Mouse (Mus musculus): ENCODE measurements around the gene Zfp229.
"Not testable (repeated sequence)": the region's sequence is repeated elsewhere in the genome, so short reads cannot be mapped to it uniquely, and the experiment has no call there.

The Zfp229 gene

DNA sequence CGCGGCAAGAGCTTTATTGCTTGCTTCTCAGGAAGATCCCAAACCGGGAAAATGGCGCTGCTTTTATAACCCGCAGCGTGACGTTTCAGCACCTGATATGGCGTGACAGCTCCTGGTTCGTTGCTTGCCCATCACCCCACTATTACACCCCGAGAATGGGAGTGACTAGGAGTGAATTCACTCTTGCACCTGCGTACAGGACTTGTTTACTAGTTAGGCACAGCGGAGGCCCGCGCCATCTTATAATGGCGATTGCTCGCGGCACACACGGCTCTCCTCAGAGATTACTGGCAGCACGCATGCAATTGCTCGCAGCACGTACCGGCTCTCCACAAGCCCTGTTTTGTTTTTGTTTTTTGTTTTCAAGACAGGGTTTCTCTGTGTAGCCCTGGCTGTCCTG is at the start of gene Zfp229:
Zfp229 (plus strand) TSS at position 301 of the 400 bp plus-strand sequence.
- DNase-seq (ENCODE audit: extremely low spot score, low read depth, low spot score), result not testable (repeated sequence)

DNA sequence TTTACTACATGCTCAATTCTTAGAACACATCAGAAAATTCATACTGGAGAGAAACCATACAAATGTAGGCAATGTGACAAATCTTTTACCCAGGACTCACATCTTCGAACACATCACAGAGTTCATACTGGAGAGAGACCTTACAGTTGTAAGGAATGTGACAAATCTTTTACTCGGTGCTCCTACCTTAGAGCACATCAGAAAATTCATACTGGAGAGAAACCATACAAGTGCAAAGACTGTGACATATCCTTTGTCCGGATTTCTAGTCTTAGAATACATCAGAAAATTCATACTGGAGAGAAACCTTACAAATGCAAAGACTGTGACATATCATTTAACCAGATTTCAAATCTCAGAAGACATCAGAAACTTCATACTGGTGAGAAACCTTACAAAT is 39.0 kb upstream of the Zfp229 start, which contains the start of gene Gm10226:
Gm10226 (plus strand) TSS at position 301 of the 400 bp plus-strand sequence.
- DNase-seq (ENCODE audit: extremely low spot score, low read depth, low spot score), result no peak

DNA sequence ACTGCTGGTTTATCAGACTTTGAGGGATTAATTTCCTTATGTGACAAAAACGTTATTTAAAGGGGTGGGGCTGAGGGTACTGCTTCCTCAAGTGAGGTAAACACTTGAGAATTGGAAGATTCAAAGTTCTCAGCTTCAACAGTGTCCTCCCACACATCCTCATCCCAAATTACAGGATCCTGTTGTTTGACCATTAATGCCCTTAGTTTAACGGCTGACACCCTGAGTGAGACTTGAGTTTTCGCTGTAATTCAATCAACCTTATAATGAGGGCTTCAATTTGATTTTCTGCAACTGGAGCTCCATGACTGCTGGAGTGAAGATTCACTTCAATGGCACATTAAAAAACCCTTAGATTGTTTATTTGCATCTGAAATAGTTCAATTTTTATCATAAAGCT is 37.3 kb upstream of the Zfp229 start:
- DNase-seq (ENCODE audit: extremely low spot score, low read depth, low spot score), result no peak

DNA sequence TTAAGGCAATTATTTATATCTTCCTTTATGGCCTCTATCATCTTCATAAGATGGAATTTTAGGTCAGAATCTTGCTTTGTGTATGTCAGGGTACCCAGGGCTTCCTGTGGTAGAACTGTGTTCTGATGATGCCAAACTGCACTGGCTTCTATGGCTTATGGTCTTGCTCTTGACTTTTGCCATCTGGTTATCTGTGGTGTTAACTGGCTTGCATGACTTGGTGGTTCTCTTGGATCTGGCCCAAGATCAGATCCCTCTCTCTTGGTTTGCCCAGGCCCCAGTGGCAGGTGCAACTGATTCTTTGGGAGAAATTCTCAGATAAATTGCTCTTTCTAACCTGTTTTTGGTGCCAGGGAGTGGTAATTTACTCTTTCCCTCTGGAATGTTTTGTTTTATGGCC is 34.5 kb upstream of the Zfp229 start:
- no peak for DNase-seq (ENCODE audit: extremely low spot score, low read depth, low spot score)

DNA sequence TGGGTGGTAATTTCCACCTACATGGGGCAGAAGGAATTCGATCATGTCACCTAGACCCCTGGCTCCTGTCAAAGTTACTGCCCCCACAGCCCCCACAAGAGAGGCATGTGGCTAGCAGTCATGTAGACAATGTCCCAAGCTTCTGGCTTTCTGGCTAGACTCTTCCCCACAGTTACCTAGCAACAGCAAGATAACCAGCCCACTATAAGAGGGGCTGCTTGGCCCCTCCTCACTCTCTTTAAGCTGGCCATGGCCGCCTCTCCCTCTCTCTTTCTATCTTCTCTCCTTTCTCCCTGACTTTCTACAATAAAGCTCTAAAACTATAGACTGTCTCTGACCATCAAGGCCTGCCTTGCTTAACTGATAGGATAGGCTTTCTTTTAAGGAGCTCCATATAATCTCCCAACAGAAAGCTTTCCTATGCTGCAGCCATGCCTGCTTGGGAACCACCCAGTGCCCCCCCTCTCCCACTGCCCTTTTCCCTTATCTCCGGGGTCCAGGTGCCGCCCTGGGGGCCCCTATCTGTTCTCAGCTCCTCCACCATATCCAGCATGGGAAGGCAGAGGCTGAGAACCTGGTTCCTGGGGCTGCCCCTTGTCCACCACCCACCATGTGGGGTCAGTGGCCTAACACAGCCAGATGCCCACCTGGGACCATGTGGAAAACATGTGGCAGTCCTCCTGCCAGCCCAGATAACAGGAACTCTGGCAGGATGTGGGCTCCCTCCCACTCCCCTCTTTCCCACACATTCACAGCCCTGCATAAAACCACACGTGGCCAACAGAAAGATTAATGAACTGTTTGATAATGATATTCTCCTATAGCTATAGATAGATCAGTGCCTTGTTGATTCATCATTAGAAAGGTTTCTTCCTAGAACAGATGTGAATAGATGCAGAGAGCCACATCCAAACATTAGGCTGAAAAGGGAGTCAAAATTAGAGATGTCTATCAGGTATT is 28.0 kb upstream of the Zfp229 start:
- no peak for DNase-seq (ENCODE audit: extremely low spot score, low read depth, low spot score)

DNA sequence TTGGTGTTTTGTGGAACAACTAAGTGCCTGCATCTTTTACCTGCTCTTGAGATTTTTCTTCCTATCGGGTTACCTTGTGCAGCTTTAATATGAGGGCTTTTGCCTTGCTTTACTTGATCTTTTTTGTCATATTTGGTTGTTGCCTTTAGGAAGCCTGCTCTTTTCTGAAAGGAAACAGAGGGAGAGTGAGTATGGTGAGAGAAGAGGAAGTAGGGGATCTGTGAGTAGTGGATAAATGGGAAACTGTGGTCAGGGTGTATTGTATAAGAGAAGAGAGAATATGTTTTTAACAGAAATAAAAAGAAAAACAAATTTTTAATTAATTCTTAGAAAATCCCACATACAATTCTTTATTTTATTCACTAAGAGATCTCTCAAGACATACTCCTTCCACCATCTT is 27.2 kb upstream of the Zfp229 start:
- no peak for DNase-seq (ENCODE audit: extremely low spot score, low read depth, low spot score)

DNA sequence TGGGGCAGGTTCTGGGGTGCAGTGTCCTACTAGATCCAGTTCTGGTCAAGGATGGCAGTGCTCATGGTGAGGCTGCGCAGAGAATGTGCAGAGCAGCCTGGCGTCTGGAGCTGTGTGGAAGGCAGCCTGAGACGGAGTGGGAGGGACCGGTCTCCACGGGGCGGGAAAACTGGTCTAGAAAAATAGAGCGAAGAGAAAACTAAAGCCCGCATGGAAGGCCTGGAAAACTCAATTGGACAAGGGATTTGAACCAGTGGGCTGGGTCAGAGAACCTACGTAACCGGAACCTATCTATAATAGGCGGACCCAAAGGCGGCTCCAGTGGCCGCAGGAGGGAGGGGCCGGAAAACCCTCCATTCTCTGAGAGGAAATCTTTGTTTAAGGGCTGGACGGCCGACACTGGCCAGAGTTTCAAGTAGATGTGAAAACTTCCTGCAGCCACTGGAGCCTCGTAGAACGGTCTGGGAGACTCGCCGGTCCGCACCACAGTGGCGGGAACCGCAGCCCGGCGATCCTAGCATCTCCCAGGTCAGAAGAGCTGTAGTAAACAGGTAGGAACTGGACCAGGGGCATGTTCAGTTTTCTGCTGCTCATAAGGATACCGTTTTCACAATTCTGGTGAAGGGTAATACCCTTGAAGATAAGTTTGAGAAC is 23.1 kb upstream of the Zfp229 start, which contains the start of gene Zfp760:
Zfp760 (plus strand) TSS at position 399 of the 654 bp plus-strand sequence.
- DNase-seq (ENCODE audit: extremely low spot score, low read depth, low spot score), result peak; percentile 77

DNA sequence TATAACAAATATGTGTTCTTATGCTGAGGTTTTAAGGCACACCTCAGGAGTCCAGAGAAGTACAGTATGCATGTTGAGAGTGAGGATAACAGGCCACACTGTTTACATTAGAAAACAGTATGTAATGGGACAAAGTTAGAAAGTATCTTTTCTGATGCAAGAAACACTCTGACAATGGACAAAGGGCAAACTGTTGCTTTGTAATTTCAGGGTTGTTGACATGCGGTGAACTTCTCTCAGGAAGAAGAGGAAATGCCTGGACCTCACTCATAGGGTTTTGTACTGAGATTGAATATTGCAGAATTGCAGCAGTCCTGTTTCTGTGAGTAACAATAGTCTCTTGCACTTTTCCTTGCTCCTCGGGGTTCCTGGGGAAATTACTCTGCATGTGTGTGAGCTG is 22.2 kb upstream of the Zfp229 start:
- peak; percentile 10 for DNase-seq (ENCODE audit: extremely low spot score, low read depth, low spot score)

DNA sequence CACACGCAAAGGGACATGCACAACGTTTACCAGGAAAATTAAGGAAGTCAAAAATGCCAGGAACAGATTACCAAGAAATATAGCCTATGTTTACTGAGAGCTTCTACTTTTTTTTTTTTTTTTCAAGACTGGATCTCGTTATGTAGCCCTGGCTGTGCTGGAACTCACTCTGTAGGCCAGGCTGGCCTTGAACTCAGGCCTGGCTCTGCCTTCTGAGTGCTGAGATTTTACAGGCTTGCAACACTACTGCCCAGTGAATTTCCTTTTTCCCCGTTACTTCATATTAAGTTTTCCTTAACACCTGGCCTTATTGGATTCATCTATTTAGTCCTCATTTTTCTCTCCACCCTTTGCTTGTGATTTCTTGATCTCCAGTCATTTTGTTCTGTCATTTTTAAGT is 2.5 kb downstream of the Zfp229 start:
- no peak for DNase-seq (ENCODE audit: extremely low spot score, low read depth, low spot score)

DNA sequence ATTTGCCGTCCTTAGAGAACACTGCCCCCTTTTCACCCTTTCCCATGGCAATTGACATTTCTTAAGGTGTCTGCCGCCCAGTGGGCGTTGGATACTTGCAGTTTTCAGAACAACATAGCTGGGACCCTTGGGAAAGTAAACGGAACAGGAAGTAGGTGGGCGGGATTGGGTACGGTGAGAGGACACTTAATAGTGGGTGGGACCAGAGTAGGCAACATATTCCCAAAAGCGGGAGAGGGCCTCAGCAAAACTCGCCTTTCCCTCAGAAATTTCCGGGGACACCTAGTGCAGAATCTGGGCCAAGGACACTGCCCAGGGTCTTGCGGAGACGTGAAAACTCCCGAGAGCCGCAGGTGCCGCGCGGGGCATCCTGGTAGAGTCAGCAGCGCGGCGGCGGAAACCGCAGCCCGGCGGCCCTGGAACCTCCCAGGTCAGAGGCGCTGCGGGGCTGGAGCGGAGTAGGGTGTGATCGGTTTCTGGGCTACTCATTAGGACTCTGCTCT is 3.0 kb downstream of the Zfp229 start:
- DNase-seq (ENCODE audit: extremely low spot score, low read depth, low spot score), result peak; percentile 66

DNA sequence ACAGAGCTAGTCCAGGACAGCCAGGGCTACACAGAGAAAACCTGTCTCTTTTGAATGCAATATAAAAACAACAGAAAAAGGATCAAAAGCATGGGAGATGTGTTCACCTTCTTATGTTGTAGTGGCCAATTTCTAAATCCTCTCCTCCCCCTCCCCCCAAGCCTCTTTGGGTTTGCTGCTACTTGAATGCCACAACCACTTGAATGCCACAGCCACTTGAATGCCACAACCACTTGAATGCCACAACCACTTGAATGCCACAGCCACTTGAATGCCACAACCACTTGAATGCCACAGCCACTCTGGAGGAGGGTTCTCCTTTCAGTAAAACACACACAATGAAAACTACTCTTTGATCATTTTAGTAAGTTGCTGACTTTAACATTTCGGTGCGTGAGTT is 22.2 kb downstream of the Zfp229 start:
- no peak for DNase-seq (ENCODE audit: extremely low spot score, low read depth, low spot score)

DNA sequence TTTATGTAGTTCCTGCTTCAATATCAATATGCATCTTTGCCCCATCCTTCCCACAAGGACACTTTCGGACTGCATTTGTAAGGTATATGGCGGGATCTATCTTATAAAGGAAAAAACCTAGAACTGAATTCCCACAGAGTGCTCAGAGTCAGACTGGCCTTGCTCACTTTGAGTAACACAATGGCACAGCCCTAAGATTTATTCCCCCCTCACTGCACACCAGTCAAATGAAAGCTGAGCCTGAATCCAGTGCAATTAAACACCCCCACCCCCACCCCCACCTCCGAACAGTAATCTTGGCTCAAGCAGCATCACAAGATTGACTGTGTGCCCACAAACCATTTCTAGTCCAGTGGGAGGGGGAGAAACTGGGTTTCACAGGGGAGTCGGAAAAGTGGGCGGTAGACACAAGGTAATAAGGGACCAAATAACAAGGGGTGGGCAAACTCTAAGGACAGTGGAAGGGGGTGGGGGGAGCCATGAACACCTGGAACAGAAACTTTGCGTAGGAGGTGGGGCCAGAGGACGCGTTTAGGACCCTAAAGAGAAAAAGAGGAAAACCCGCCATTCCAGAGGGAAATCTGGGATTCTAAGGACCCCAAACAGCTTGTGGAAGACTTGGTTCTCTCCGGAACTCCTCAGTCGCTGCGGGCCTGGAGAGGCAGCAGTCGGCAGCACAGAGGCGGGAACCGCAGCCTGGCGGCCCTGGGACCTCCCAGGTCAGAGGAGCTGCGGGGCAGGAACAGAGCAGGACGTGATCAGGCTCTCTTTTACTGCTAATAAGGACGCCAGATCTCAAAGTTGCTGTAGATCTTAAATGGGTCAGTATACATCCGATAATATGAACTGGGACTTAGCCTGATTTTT is 23.0 kb downstream of the Zfp229 start:
- DNase-seq (ENCODE audit: extremely low spot score, low read depth, low spot score), result no peak

DNA sequence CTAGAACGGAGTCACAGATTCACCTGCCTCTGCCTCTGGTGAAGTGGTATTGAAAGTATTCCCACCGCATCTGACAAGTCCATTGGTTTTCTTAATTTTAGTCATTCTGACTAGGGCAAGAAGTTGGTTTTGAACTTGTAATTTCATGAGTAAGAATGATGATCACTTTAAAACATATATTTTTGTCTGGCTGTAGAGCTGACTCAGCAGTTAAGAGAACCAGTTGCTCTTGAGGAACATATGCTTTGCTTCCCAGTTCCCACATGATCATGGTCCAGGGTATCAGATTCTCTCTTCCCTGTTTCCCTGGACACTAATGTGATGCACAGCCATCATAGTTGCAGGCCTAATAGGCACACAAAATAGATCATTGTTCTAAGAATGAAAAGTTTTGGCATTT is 39.7 kb downstream of the Zfp229 start:
- DNase-seq (ENCODE audit: extremely low spot score, low read depth, low spot score), result no peak

DNA sequence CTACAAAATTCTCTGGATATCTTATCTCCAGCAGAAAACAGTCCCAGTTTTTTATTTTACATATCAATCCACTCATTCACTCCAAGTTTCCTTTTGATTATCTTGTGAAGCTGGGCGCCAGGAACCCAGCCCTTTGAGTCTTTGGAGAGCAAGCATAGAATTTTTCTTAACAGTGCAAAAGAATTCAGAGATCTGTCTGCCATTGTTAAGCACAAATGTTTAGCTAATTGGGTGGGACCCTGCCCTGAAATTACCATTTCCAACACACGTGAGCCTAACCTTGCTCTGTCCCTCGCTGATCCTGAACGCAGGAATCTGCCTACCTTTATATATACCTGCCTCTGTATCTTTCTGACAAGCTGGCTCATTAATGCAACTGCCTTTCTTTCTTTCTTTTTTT is 61.7 kb downstream of the Zfp229 start:
- DNase-seq (ENCODE audit: extremely low spot score, low read depth, low spot score), result no peak

DNA sequence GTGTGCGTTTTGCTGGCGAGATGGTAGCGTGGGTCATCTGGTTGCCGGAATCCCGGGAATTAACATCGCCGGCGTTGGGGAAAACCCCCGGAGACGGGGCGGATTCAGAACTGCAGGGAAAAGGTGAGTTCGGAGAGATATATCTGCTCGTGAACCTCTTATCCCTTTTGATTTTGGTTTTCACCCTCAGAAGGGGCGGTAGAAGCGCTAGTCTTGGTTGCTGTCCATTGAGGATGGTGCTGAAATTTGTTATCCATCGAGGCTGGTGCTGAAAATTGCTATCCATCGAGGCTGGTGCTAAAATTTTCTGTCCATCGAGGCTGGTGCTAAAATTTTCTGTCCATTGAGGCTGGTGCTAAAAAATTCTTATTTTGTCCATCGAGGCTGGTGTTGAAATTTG is 70.8 kb downstream of the Zfp229 start:
- peak; percentile 12 for DNase-seq (ENCODE audit: extremely low spot score, low read depth, low spot score)
